Mouse (Mus musculus) thymus, postnatal 36 days (tissue): ENCODE data around the gene Zmiz1.
A peak's percentile ranks its signal among the peaks of the same experiment; 100 is the strongest.

Experiments
- DNase-seq, 2 experiments: peaks; one replicate each; pipeline ENCODE4 v3.0.0; 2022; ENCODE audit warnings: mixed read lengths in 2 of 2

The Zmiz1 gene

GRCm38 (mm10) chr14:25493301-25494241 lies 34.6 kb downstream of the Zmiz1 start:
- DNase-seq: peak in 1 of 2 experiments; percentile 48

DNA sequence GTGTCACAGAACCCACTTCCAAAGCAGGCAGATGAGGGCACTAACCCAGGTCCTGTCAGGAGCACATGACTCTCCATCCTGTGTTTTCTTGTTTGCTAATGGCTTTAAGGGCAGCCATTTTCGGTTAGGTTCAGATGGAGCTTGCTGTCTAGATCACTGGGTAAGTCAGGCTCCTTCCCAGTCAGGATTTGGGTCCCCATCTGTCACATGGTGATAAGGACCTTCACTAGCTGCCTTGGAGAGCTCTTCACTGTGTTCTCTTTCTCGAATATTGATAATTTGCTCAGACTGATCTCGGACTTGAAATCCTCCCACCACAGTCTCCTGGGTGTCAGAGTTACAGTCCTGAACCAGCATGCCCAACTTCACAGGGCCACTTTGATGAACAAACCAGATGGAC lies 35.8 kb downstream of the Zmiz1 start:
- no peak for DNase-seq

DNA sequence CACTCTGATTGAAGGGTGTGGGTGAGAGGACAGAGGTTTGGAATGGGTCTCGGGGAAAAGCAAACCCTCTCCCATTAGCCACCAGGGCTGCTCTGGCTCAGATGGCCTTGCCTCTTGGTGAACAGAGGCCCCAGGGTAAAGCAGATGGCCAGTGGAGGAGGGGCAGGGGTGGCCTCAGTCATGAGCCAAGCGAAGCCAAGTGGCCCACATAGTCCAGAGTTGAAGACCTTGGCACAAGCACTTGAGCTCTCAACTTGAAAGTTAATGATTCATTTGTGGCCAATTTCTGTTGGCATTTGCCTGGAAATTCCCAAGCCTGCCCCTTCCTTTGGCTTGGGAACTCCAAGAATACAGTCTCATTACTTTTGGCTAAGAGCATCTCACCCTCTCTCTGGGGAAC lies 37.1 kb downstream of the Zmiz1 start:
- DNase-seq: no peak

DNA sequence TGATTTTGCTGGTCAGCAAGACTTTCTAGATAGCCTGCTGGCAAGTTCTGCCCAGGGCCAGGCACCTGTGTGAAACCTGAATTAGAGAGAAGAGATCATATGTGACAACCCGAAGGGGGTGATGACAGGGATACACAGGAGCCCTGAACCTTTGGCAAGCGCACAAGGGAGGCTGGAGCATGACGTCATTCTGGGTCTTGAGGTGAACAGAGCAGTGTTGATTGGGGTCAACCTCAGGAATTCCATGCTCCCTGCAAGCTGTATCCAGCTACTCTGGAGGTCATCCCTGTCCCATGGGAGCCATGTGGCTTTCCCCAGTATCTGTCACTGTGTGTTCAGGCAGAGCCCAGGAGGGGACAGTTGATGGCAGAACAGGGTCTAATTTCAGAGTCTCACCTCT lies 38.0 kb downstream of the Zmiz1 start:
- no peak for DNase-seq

- no peak for DNase-seq
Measured at GRCm38 (mm10) chr14:25497596-25497995, 38.6 kb downstream of the Zmiz1 start.

- no peak for DNase-seq
Measured at GRCm38 (mm10) chr14:25498367-25498766, 39.4 kb downstream of the Zmiz1 start.

DNA sequence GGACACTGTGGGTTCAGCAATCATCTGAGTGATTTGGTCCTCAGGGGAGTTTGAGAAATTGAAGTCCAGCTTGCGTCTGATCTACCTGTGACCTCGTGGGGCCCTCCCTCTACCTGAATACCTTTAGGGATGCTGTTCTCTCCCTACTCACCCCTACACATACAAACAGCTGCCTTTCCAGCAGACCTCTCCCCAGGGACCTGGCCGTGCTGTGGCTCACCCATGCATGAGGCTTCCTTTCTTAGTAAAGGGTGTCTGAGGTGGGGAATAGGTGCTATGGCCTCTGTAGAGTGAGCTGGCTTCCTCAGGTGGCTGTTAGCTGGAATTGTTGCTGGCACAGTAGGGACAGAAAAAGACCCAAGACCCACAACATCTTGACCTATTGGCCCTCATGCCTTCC lies 40.5 kb downstream of the Zmiz1 start:
- DNase-seq: no peak

DNA sequence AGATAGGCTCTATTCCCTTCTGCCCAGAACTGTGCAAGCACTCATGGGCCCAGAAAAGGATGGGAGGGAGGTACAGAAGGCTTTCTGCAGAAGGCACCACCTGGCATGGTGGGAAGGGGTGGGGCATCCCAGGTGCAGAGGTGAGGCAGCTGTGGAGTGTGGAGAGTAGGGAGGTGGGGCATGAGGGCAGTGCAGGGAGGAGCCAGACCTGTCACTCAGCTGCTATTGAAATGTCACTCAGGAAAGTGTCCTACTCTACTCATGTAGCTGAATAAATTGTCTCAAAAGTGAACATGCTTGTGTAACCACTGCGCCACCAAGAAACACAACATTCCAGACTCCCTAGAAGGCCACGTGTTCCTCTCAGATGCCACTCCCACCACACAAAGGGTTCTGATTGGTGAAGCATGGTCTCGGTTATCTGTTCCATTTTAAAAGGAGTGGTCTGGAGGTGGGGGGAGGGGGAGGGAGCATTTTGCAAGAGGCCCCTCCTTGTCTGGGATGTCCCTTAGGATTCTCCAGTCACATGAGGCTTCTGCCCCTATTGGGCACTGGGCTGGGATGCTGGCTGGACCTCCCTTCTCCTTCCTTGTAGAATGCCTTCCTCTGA lies 41.6 kb downstream of the Zmiz1 start:
- peak in 1 of 2 experiments; percentile 69 for DNase-seq

DNA sequence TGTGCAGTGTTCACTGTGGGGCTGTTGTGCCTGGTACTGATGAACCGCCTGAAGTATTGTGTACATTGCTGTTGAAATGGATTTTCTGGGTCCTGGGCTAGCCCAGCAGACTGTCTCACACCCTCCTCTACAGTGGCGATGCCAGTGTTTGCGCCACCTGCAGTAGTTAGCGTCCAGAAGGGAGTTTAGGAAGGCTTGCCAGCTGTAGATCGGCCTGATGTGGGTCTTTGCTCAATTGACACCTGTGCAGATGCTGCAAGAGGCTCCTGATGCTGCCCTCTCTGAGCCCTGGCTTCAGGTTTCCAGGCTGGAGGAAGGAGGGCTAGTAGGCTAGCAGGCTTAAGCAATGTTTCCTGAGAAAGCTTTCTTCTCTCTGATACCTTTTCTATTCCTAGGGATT lies 42.5 kb downstream of the Zmiz1 start:
- DNase-seq: peak; percentile 37 to 53

GRCm38 (mm10) chr14:25502355-25502754 lies 43.4 kb downstream of the Zmiz1 start:
- DNase-seq: no peak

DNA sequence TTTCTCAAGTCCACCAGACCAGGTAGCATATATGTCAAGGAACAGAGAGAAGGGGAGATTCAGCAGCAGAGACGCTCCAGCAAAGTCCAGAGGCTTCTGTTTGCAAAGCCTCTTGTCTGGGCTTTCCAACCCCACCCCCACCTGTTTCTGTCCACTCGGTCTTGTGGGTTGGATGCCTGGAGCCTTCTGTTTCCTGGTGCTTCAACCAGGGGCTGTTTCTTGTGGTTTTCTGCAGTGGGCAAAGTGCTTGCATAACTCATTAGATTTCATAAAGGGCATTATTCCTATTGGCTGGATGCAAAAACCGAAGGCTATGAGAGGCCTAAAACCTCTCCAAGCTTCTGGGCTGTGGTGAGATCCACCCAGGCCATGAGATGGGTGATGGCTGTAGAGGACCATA lies 45.3 kb downstream of the Zmiz1 start:
- no peak for DNase-seq

DNA sequence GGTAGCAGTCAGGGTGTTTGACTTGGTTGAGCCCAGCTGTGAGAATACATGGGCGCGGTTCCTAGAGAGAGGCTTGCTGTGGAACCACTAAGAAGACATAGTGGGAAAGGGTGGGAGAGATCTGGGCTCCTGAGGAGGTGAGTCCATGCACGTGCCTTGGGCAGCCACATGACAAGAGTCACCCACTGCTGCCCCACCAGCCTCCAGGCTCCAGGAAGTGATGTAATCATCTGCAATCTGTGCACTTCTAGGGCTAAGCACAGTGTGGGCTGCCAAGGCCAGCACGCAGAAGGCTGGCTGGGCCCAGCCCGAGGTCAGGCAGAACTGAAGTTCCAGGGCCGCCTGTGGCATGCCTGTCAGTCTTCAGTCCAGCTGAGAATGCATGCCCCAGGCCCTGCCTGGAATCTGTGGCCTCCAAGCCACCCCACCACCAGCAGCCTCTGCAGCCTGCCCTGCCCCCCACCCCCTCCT lies 46.3 kb downstream of the Zmiz1 start:
- no peak for DNase-seq

GRCm38 (mm10) chr14:25508111-25508756 lies 49.2 kb downstream of the Zmiz1 start:
- DNase-seq: no peak

DNA sequence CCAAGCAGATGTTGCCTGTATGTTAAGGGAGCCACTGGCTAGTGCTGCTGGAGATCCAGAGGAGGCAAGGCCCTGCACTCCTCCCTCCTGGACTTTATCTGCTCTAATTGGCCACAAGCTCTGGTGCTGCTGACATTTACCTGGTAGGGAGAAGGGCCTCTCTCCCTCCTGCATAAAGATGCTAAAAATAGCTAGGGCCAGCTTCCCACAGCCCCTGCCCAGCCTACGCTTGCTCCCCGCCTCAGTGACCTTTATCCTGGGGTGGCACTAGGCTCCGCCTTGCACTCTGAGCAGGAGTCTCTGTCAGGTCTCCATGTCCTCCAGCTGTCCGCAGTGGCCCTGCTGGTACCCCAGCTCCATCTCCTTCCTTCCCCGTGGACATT lies 49.8 kb downstream of the Zmiz1 start:
- no peak for DNase-seq

- no peak for DNase-seq
Measured at GRCm38 (mm10) chr14:25509450-25510129, 50.6 kb downstream of the Zmiz1 start.

DNA sequence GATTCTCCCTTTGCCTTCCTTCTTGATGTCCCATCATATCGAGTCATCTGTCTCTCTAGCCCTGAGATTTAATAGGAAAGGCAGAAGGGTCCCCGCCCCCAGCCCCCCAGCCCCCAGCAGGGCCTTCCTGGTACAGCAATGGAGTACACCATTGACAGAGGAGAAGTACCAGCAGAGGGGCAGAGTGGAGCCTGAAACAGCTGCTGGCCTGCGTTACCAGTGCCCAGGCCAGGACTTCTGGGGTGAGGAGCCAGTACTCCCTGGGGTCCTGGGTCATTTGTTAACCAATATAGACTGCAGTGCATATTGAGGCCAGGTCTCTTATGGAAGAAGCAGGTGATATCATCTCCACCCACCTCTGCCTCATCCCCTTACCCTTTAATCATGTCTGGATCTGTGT lies 51.4 kb downstream of the Zmiz1 start:
- DNase-seq: no peak

- peak in 1 of 2 experiments; percentile 56 for DNase-seq
Measured at GRCm38 (mm10) chr14:25510987-25511386, 52.0 kb downstream of the Zmiz1 start.

- DNase-seq: no peak
Measured at GRCm38 (mm10) chr14:25511564-25511963, 52.6 kb downstream of the Zmiz1 start.

GRCm38 (mm10) chr14:25511967-25512366 lies 53.0 kb downstream of the Zmiz1 start:
- DNase-seq: no peak

DNA sequence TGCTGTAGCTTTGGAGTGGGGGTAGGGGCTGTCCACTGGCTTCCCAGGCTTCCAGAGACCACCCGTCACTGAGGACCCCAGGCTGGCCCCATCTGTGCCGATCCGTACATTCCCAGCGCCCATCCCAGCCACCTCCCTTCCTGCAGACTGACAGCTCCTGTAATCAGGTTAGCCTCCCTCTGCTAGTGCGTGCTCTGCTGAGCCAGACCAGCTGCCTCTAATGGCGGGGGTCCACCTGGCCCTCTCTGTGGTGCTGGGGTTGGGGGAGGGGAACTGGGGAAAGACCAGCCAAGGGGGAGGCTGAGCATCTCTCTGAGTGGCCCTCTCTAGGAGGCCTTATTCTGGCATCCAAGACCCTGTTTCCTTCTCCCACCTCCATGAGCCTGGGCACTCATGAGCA lies 53.8 kb downstream of the Zmiz1 start:
- DNase-seq: no peak

DNA sequence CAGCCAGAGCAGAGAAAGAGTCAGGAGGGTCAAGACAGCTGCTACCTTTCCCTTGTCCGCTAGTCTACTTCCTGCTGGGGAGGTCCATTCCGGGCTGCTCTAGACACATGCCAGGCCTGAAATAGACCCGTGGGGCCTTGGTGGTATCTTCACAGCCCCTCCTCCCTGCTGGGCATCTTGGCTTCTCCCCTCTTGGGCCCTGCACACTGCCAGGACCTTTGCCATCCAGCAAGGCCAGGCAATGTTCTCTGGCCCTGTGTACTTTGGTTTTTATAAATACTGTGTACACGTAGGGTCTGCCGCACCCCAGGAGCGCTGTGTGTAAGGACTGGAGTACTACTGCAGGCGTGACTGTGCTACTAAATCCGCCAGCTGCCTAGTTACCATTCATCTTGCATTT lies 54.5 kb downstream of the Zmiz1 start:
- no peak for DNase-seq

DNA sequence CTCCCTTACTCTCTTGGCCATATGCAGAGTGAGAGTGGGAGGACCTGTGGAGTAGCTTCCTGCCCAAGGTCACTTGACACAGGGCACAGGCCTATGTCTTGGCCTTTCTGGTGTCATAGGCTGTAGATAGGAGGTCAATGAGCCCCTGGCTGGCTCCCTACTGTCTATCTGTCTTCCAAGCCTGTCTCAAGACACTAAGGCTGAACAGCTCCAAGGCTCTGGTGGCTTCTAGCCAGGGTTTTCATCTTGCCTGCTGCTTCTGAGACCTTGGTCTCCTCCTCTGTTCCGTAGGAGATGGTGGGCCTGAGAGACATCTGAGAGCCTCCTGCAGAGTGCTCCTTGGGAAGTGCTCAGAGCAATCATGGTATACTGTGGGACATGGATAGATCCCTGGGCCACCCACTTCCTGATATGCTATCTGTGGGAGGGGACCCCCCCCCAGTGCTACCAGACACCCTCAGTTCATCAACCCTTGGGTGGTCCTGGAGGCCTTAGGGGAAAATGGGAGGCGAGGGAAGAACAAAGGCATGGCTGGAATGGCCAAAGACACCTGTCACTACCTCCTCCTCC lies 56.0 kb downstream of the Zmiz1 start:
- no peak for DNase-seq

GRCm38 (mm10) chr14:25515924-25516323 lies 56.9 kb downstream of the Zmiz1 start:
- DNase-seq: no peak
